Mouse (Mus musculus): ENCODE measurements around the gene Krtap9-1.
"Not testable (repeated sequence)": the region's sequence is repeated elsewhere in the genome, so short reads cannot be mapped to it uniquely, and the experiment has no call there.

The Krtap9-1 gene

DNA sequence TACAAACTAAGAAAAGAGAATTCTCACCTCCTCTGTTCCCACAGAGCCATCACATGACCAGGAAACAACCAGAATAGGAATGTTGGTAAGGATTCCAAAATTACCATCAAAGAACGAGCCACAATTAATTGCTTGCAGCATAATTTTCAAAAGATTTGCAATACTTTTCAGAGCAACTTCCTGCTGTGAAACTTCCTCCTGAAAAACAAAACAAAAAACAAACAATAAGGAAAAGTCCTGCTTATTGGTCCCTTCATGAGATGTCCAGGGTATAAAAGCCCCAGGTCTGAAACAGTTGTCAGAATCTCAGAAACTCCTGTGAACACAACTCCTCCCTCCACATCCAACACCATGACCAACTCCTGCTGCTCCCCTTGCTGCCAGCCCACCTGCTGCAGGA is at the start of gene Krtap9-1:
TSS of gene Krtap9-1 (plus strand) at position 301 of the 400 bp plus-strand sequence.
- not testable (repeated sequence) for DNase-seq (ENCODE audit: low read depth in 2 of 2, low spot score in 2 of 2)

GRCm38 (mm10) chr11:99837966-99838365 is 35.2 kb upstream of the Krtap9-1 start, which contains the start of gene 2300003K06Rik:
TSS of gene 2300003K06Rik (minus strand) at chr11:99838066.
- no peak for DNase-seq (ENCODE audit: low read depth in 2 of 2, low spot score in 2 of 2)

DNA sequence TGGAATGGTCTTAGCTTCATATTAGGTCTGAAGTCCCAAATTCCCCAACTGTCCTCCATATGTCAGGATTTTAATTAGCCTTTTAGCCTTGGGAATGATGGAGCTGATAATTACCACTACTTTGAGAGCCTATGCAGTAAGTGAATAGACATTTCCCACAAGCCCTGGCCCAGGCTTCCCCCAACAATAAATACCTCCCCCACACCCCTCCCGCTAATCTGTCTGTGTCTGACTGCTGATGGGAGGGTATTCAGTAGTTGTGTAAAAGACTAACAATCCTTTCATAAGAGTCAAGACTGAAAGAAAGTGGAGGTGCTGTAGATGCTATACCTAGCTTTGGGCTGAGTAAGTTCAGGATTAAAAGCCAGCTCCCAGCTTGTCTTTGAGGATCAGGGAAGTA is 31.0 kb upstream of the Krtap9-1 start:
- no peak for DNase-seq (ENCODE audit: low read depth in 2 of 2, low spot score in 2 of 2)

DNA sequence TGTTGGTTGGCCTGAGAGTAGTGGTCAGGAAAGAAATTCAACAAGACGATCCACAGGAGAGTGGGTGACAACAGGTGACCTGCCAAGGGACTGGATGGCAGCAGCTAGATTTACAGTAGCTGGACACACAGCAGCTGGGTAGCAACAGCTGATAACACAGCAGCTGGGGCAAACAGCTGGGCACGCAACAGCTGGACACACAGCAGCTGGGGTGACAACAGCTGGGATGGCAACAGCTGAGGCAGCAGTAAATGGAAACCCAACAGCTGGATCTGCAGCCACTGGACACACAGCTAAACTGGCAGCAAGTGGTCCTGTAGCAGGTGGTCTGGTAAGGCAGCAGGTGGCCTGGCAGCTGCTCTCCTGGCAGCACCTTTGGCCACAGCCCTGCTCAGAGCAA is 26.4 kb upstream of the Krtap9-1 start:
- no peak for DNase-seq (ENCODE audit: low read depth in 2 of 2, low spot score in 2 of 2)

DNA sequence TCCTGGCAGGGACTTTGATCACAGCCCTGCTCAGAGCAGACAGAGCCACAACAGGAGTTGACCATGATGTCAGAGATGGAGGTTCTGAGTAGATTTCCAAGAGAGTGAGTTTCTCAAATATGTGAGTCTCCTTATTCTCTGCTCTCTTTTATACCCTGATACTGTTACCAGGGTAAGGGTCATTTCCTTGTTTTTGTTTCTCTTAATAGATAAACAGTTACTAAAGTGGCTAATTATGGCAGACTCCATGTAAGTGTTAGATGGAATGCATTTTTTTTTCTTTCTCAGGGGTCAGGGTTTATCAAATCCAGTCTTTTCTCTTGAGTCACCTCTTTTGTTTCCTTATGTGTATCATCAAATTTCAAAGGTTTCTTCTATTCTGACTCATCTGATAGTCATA is 21.7 kb upstream of the Krtap9-1 start, which contains the start of gene Krtap4-16:
TSS of gene Krtap4-16 (minus strand) at position 101 of the 400 bp plus-strand sequence.
- no peak for DNase-seq (ENCODE audit: low read depth in 2 of 2, low spot score in 2 of 2)

- DNase-seq (ENCODE audit: low read depth in 2 of 2, low spot score in 2 of 2), result no peak
These were observed 19.1 kb upstream of the Krtap9-1 start for GRCm38 (mm10) chr11:99854121-99854520.

DNA sequence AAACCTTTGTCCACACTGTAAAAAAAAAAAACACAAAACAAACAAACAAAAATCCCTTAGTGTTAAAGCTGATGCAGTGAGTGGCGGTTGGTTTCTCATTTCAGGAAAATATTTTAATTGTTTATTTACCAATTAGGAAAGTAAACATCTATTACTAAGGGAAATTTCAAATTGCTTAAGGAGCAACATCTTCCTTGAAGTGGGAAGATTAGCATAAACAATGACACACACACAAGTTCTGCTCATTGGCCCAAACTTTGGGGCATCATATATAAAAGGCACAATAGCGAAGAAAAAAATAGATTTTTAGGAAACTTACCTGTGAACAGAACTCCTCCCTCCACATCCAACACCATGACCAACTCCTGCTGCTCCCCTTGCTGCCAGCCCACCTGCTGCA is 15.6 kb upstream of the Krtap9-1 start, which contains the start of gene Gm11568:
TSS of gene Gm11568 (plus strand) at position 301 of the 400 bp plus-strand sequence.
- no peak for DNase-seq (ENCODE audit: low read depth in 2 of 2, low spot score in 2 of 2)

DNA sequence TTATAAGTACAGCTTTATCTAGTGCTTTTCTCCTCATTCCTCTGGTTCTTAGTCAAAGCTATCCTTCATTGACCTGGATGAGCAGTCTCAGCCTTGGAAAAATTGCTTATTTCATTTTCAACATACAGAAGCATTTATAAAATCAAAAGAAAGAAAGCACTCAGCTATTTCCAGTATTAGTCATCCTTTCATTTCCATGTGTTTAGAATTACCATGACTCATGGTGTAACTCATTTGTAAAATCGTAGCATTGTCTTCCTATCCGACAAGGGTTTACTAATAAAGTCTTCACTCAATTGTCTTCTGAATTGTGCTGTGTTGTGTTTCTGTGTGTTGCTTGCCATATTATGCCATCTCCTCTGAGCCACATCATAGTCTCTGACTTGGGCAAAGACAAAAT is 14.4 kb upstream of the Krtap9-1 start:
- DNase-seq (ENCODE audit: low read depth in 2 of 2, low spot score in 2 of 2), result no peak

DNA sequence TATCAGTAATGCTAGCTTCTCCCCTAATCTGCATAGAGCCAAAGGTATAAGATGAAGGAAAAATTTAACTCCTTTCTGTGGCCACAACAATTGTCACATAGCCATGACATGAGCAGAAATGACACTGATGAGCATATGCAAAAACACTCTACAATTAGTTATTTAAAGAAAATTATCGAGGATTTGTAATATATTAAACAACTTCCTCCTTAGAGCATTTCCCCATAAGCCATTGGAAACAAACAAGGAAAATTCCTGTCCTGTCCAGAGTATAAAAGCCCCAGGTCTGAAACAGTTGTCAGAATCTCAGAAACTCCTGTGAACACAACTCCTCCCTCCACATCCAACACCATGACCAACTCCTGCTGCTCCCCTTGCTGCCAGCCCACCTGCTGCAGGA is 9.0 kb upstream of the Krtap9-1 start, which contains the start of gene Gm11559:
TSS of gene Gm11559 (plus strand) at position 301 of the 400 bp plus-strand sequence.
- DNase-seq (ENCODE audit: low read depth in 2 of 2, low spot score in 2 of 2), result not testable (repeated sequence)

- not testable (repeated sequence) for DNase-seq (ENCODE audit: low read depth in 2 of 2, low spot score in 2 of 2)
These were observed 5.7 kb downstream of the Krtap9-1 start, which contains the start of gene Gm11567 for GRCm38 (mm10) chr11:99878887-99879286. TSS of gene Gm11567 (plus strand) at chr11:99879187.

DNA sequence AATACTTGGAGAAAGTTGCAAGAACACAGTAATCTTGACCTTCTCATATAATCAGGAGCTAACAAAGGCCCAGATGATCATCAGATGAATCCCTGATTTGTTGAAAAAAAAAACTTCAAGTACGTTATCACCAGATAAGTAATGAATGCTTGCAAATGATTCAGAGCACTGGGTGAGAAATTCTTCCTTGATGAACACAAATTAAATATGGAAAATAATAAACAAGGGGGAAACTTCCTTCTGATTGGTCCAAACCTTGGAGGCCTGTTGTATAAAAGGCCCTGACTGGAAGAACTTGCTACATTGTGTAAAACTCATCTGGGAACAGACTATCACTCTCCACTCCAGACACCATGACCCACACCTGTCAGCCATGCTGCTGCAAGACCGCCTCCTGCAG is 34.4 kb downstream of the Krtap9-1 start, which contains the start of gene Krtap31-1:
TSS of gene Krtap31-1 (plus strand) at position 301 of the 400 bp plus-strand sequence.
- DNase-seq (ENCODE audit: low read depth in 2 of 2, low spot score in 2 of 2), result no peak

GRCm38 (mm10) chr11:99914451-99914850 is 41.3 kb downstream of the Krtap9-1 start, which contains the start of gene Gm11565:
TSS of gene Gm11565 (plus strand) at chr11:99914751.
- DNase-seq (ENCODE audit: low read depth in 2 of 2, low spot score in 2 of 2), result no peak

Data from CD8-positive naive resting alpha-beta T cell, adult 2 months (primary cell).